In the genomic region with DNA sequence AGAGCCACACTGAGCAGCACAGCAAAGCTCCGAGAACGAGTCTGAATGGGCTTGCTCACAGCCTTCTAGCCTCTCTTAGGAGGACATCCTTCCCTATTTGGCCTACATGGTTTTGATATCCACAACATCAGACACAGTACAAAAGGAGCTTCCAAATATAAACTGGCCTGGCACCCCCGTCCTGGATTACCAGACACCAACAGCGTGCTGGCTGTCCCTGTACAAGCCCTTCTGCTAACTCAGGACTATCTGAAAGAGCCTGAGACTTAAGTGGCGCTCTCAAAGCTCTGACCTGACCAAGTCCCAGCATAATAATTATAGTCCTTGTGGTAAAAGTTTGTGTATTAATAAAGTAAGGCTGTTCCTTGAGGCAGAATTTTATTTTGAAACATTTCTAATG, we compare ENCODE assay signal across 28 mouse cellular contexts. TPM values are rescaled to one million over a fixed set of nuclear protein-coding genes. Genes with fewer than 3 reads are reported as not detected.
A peak's percentile ranks its signal among the peaks of the same experiment; 100 is the strongest.
DNase-seq lines count a peak whose midpoint lies in the region; ATAC-seq and TF ChIP-seq lines count a peak whose summit lies in the region.
"Had no signal": no experiment of that assay in that cellular context is flagged by ENCODE, and none has a peak within 500 bp of the region (broad histone marks: within the 10 kb centered on the region; RNA-seq: fewer than 3 reads in every experiment).

No protein-coding gene starts in this region.

- peak overlapping the region; percentile 46 for H3K27ac ChIP-seq in heart, adult 2 months
- peak overlapping the region; percentile 24; the same call in 1 of the 2 replicates for H3K27ac ChIP-seq in heart, embryonic 11.5 days (ENCODE audit: low read depth, low read length)
- H3K27ac ChIP-seq in heart, embryonic 16.5 days (ENCODE audit: low read length), result peak overlapping the region; percentile 71
- H3K27ac ChIP-seq: embryonic facial prominence, embryonic 10.5 days; embryonic facial prominence, embryonic 15.5 days; forebrain, embryonic 13.5 days; hindbrain, embryonic 13.5 days; liver, embryonic 15.5 days; midbrain, embryonic 15.5 days had no signal

- no peaks in the 10 kb centered on the region for H3K9me3 ChIP-seq in heart, embryonic 11.5 days (replicated peaks; ENCODE audit: control insufficient read depth, low read length)
- no peaks in the 10 kb centered on the region for H3K9me3 ChIP-seq in heart, embryonic 16.5 days (replicated peaks; ENCODE audit: control insufficient read depth, low read length)
- H3K9me3 ChIP-seq: embryonic facial prominence, embryonic 10.5 days; embryonic facial prominence, embryonic 15.5 days; forebrain, embryonic 13.5 days; hindbrain, embryonic 13.5 days; liver, embryonic 15.5 days; midbrain, embryonic 15.5 days had no signal

- TF ChIP-seq POLR2A in heart, adult 2 months (IDR thresholded peaks at IDR 0.05; ENCODE audit: insufficient read depth, low read depth, low read length), result no peak

- H3K79me2 ChIP-seq in heart, adult 2 months (replicated peaks; ENCODE audit: control insufficient read depth, insufficient read depth, low read length), result no peaks in the 10 kb centered on the region

- peaks cover 3% of the 10 kb centered on the region; the same call in 1 of the 2 replicates for H3K4me1 ChIP-seq in heart, adult 2 months (ENCODE audit: control insufficient read depth, insufficient read depth, low read length)
- no peaks in the 10 kb centered on the region for H3K4me1 ChIP-seq in heart, embryonic 11.5 days (ENCODE audit: control insufficient read depth, insufficient read depth, low read length)
- H3K4me1 ChIP-seq in heart, embryonic 16.5 days (ENCODE audit: control insufficient read depth, insufficient read depth, low read length), result peaks cover 7% of the 10 kb centered on the region
- H3K4me1 ChIP-seq: embryonic facial prominence, embryonic 10.5 days; embryonic facial prominence, embryonic 15.5 days; forebrain, embryonic 13.5 days; hindbrain, embryonic 13.5 days; liver, embryonic 15.5 days; midbrain, embryonic 15.5 days had no signal

- H3K4me3 ChIP-seq in heart, adult 2 months, result no peak overlapping the region
- H3K4me3 ChIP-seq in heart, embryonic 11.5 days (ENCODE audit: low read depth, low read length), result no peak overlapping the region
- H3K4me3 ChIP-seq in heart, embryonic 16.5 days (ENCODE audit: low read length), result no peak overlapping the region
- H3K4me3 ChIP-seq: embryonic facial prominence, embryonic 10.5 days; embryonic facial prominence, embryonic 15.5 days; forebrain, embryonic 13.5 days; hindbrain, embryonic 13.5 days; liver, embryonic 15.5 days; midbrain, embryonic 15.5 days had no signal

- no peak overlapping the region for H3K9ac ChIP-seq in heart, adult 2 months (ENCODE audit: low read depth, low read length)
- H3K9ac ChIP-seq in heart, embryonic 11.5 days (ENCODE audit: low read depth, low read length), result no peak overlapping the region
- no peak overlapping the region for H3K9ac ChIP-seq in heart, embryonic 16.5 days (ENCODE audit: low read length)
- H3K9ac ChIP-seq: embryonic facial prominence, embryonic 15.5 days; forebrain, embryonic 13.5 days; hindbrain, embryonic 13.5 days; liver, embryonic 15.5 days; lung, embryonic 14.5 days; midbrain, embryonic 15.5 days had no signal

- peak; percentile 37 to 41 for DNase-seq in gastrocnemius, adult 8-10 months (ENCODE audit: low spot score in 2 of 2)
- no peak for DNase-seq in gastrocnemius, postnatal 14 days
- peak in 1 of 2 experiments; percentile 60 for DNase-seq in heart, adult 2 months
- no peak for DNase-seq in right cerebral cortex, postnatal 36 days (ENCODE audit: low spot score in 2 of 2)
- DNase-seq in cerebellum, adult 9-10 months, result no peak
- DNase-seq in adrenal gland, postnatal 10 days, result no peak
- DNase-seq: adrenal gland, postnatal 14 days; cerebellum, adult 11-12 months; cerebellum, postnatal 10 days; kidney, postnatal 14 days; layer of hippocampus, adult 9-11 months; liver; lung, embryonic 14.5 days; lung, postnatal 14 days; right cerebral cortex, adult 18-20 months; right cerebral cortex, postnatal 4 days; thymus, adult 2 months; thymus, postnatal 36 days had no signal

- H3K27me3 ChIP-seq in heart, adult 2 months (ENCODE audit: control insufficient read depth, insufficient read depth, low read length), result no peaks in the 10 kb centered on the region
- no peaks in the 10 kb centered on the region for H3K27me3 ChIP-seq in heart, embryonic 11.5 days (ENCODE audit: control insufficient read depth, insufficient read depth, low read length)
- no peaks in the 10 kb centered on the region for H3K27me3 ChIP-seq in heart, embryonic 16.5 days (ENCODE audit: control insufficient read depth, insufficient read depth, low read length)
- H3K27me3 ChIP-seq: embryonic facial prominence, embryonic 15.5 days; forebrain, embryonic 13.5 days; hindbrain, embryonic 13.5 days; liver, embryonic 15.5 days; midbrain, embryonic 15.5 days; Patski had no signal

- 63% methylated on average over 5 of the region's 5 CpGs for WGBS in heart, adult 2 months
- 67% methylated on average over 5 of the region's 5 CpGs for WGBS in heart, embryonic 11.5 days (ENCODE audit: insufficient replicate concordance)
- 55% methylated on average over 5 of the region's 5 CpGs for WGBS in heart, embryonic 16.5 days

- intact Hi-C loops in gastrocnemius, postnatal 14 days (cut with DNase I; ENCODE audit: low total_unique reads), result no loop called here
- intact Hi-C loops in heart, adult 2 months (cut with DNase I), result loop anchor here (5.0 kb wide), 2 partner anchors 523 to 658 kb away; no protein-coding TSS in a partner anchor

- ATAC-seq in heart, embryonic 11.5 days (replicated peaks; ENCODE audit: insufficient number of reproducible peaks, low FRiP score, low TSS enrichment), result no peak
- ATAC-seq in heart, embryonic 16.5 days (replicated peaks; ENCODE audit: extremely low read depth, insufficient read depth, low FRiP score), result peak; percentile 83
- ATAC-seq: forebrain, embryonic 13.5 days; intestine, embryonic 16.5 days; midbrain, embryonic 15.5 days; Patski had no signal

- H3K36me3 ChIP-seq in heart, adult 2 months (ENCODE audit: control insufficient read depth, insufficient read depth, low read length), result peaks cover 11% of the 10 kb centered on the region
- H3K36me3 ChIP-seq in heart, embryonic 11.5 days (ENCODE audit: control insufficient read depth, insufficient read depth, low read length), result peaks cover 17% of the 10 kb centered on the region
- peaks cover 34% of the 10 kb centered on the region for H3K36me3 ChIP-seq in heart, embryonic 16.5 days (ENCODE audit: control insufficient read depth, insufficient read depth)

- no peak for TF ChIP-seq CTCF in heart, adult 2 months (IDR thresholded peaks at IDR 0.05)

- TF ChIP-seq EP300 in heart, adult 2 months (IDR thresholded peaks at IDR 0.05; ENCODE audit: insufficient read depth, low read depth, low read length), result no peak

- H3K4me2 ChIP-seq in heart, embryonic 11.5 days, result no peak overlapping the region
- H3K4me2 ChIP-seq in heart, embryonic 16.5 days (ENCODE audit: low read depth, low read length), result no peak overlapping the region
- H3K4me2 ChIP-seq: embryonic facial prominence, embryonic 15.5 days; forebrain, embryonic 13.5 days; hindbrain, embryonic 13.5 days; liver, embryonic 15.5 days; lung, embryonic 14.5 days; midbrain, embryonic 15.5 days had no signal

RNA-seq across cellular contexts. Expression of a gene that starts 34.2 kb away (rescaled TPM):
- 1 to 10 TPM; 7.3 to 8.8 (median 8.6) TPM for total RNA-seq in gastrocnemius, adult 8-10 months (2022)
- 1 to 10 TPM; 8.3 to 9.3 TPM for total RNA-seq in gastrocnemius, postnatal 14 days (2021)
- 10 to 100 TPM; 13.1 to 14.0 TPM for total RNA-seq in heart, adult 2 months (2021)
- polyA plus RNA-seq in heart, adult 2 months (2012; rRNA removed), result 6.0 and 11.7 TPM in 2 replicates
- 14.7 and 18.0 TPM in 2 replicates for polyA plus RNA-seq in heart, embryonic 11.5 days (2014; fragmentation: Nextera tagmentation; extraction: Ambion mirVana)
- polyA plus RNA-seq in heart, embryonic 16.5 days (2015; fragmentation: Nextera tagmentation; extraction: Ambion mirVana), result 13.6 and 13.7 TPM in 2 replicates
- total RNA-seq in adrenal gland, postnatal 10 days (2021), result 10 to 100 TPM; 21.5 to 23.2 TPM

Comparison
In these comparisons a context has a peak if more than half of its experiments do, and no peak if none do; other contexts are left out.
1. DNase-seq: peak in gastrocnemius, adult 8-10 months (2 of 2); none in gastrocnemius, postnatal 14 days (single experiment), right cerebral cortex, postnatal 36 days (0 of 2), cerebellum, adult 9-10 months (single experiment) and adrenal gland, postnatal 10 days (single experiment).
2. Peak in every context shown above with its lines, with median percentiles within 50 percentile points of each other: H3K27ac ChIP-seq.